Mouse (Mus musculus): ENCODE results near the gene Npat. TPM values are rescaled to one million over a fixed set of nuclear protein-coding genes. Genes with fewer than 3 reads are reported as not detected.

Gene Npat
- polyA plus RNA-seq, 1 experiment from 2014 or later = 10.8 TPM

Other genes with a start within 250 kb of the Npat start
- 0.34 and 0.35 TPM in 2 replicates for gene Exph5, start 235.4 kb upstream of the Npat start, polyA plus RNA-seq (2015; fragmentation: Nextera tagmentation; extraction: Ambion mirVana)
- 6.8 and 7.9 TPM in 2 replicates for gene Kdelc2, start 153.0 kb upstream of the Npat start, polyA plus RNA-seq (2015; fragmentation: Nextera tagmentation; extraction: Ambion mirVana)
- gene 4930550C14Rik, start 134.7 kb upstream of the Npat start, polyA plus RNA-seq (2015; fragmentation: Nextera tagmentation; extraction: Ambion mirVana) = 0.29 and 0.55 TPM in 2 replicates
- 7.7 and 10.5 TPM in 2 replicates for gene Atm, start 307 bp upstream of the Npat start, polyA plus RNA-seq (2015; fragmentation: Nextera tagmentation; extraction: Ambion mirVana)
- gene Acat1, start 73.3 kb downstream of the Npat start, polyA plus RNA-seq (2015; fragmentation: Nextera tagmentation; extraction: Ambion mirVana) = 163 and 166 TPM in 2 replicates
- gene Cul5, start 133.0 kb downstream of the Npat start, polyA plus RNA-seq (2015; fragmentation: Nextera tagmentation; extraction: Ambion mirVana) = 36.7 and 38.8 TPM in 2 replicates
- gene Rab39, start 169.2 kb downstream of the Npat start, polyA plus RNA-seq (2015; fragmentation: Nextera tagmentation; extraction: Ambion mirVana) = 3.2 and 3.3 TPM in 2 replicates
- gene Slc35f2, start 234.5 kb downstream of the Npat start, polyA plus RNA-seq (2015; fragmentation: Nextera tagmentation; extraction: Ambion mirVana) = 16.7 and 18.0 TPM in 2 replicates